Mouse (Mus musculus): ENCODE data around the gene Ccng2. TPM values are rescaled to one million over a fixed set of nuclear protein-coding genes. Genes with fewer than 3 reads are reported as not detected.

Gene Ccng2
- 10 to 100 TPM; 16.9 to 18.2 TPM for total RNA-seq (2021)
- long read RNA-seq, experiment 1, full-length matches to known transcripts: 33 of 37 reads
- long read RNA-seq, experiment 1, partial matches to known transcripts: 1 of 37 reads
- long read RNA-seq, experiment 1, other reads (novel, unspliced or antisense): 3 of 37 reads
- long read RNA-seq, experiment 2, transcript Ccng2-201 (8 exons, 2,810 nt): major isoform, 30 of 38 reads
- long read RNA-seq, experiment 2, partial matches to known transcripts: 4 of 38 reads
- long read RNA-seq, experiment 2, other reads (novel, unspliced or antisense): 1 of 38 reads

- peak; percentile 92 for DNase-seq
Observed at GRCm38 (mm10) chr5:93266883-93267704, at the start of gene Ccng2. Gene Ccng2 (plus strand): TSS chr5:93267257.

- DNase-seq: no peak
Observed at GRCm38 (mm10) chr5:93218375-93218774, 48.7 kb upstream of the Ccng2 start.

- peak; percentile 39 for DNase-seq
Observed at GRCm38 (mm10) chr5:93221661-93222060, 45.4 kb upstream of the Ccng2 start.

GRCm38 (mm10) chr5:93224549-93224948 is 42.5 kb upstream of the Ccng2 start:
- no peak for DNase-seq

- no peak for DNase-seq
Observed at GRCm38 (mm10) chr5:93227157-93227556, 39.9 kb upstream of the Ccng2 start.

GRCm38 (mm10) chr5:93229527-93229926 is 37.5 kb upstream of the Ccng2 start:
- no peak for DNase-seq

GRCm38 (mm10) chr5:93231721-93232120 is 35.3 kb upstream of the Ccng2 start:
- no peak for DNase-seq

- DNase-seq: no peak
Observed at GRCm38 (mm10) chr5:93232838-93233237, 34.2 kb upstream of the Ccng2 start.

GRCm38 (mm10) chr5:93234130-93234529 is 32.9 kb upstream of the Ccng2 start:
- DNase-seq: no peak

GRCm38 (mm10) chr5:93234605-93235004 is 32.5 kb upstream of the Ccng2 start:
- no peak for DNase-seq

- DNase-seq: no peak
Observed at GRCm38 (mm10) chr5:93235888-93236287, 31.2 kb upstream of the Ccng2 start.

- DNase-seq: no peak
Observed at GRCm38 (mm10) chr5:93236541-93236940, 30.5 kb upstream of the Ccng2 start.

- DNase-seq: no peak
Observed at GRCm38 (mm10) chr5:93239590-93240544, 27.2 kb upstream of the Ccng2 start.

- no peak for DNase-seq
Observed at GRCm38 (mm10) chr5:93245280-93245679, 21.8 kb upstream of the Ccng2 start.

GRCm38 (mm10) chr5:93249940-93250578 is 17.0 kb upstream of the Ccng2 start:
- DNase-seq: no peak

- peak; percentile 28 for DNase-seq
Observed at GRCm38 (mm10) chr5:93251001-93251760, 15.9 kb upstream of the Ccng2 start.

- DNase-seq: no peak
Observed at GRCm38 (mm10) chr5:93255759-93256265, 11.2 kb upstream of the Ccng2 start.

GRCm38 (mm10) chr5:93256820-93257405 is 10.1 kb upstream of the Ccng2 start:
- DNase-seq: peak; percentile 21

GRCm38 (mm10) chr5:93259349-93259748 is 7.7 kb upstream of the Ccng2 start:
- DNase-seq: no peak

- DNase-seq: no peak
Observed at GRCm38 (mm10) chr5:93260983-93261382, 6.1 kb upstream of the Ccng2 start.
